Mouse (Mus musculus): ENCODE data around the gene Npc2.

- no peak for TF ChIP-seq CTCF (IDR thresholded peaks at IDR 0.05)
- TF ChIP-seq EP300 (IDR thresholded peaks at IDR 0.05; ENCODE audit: insufficient read depth, low read depth, low read length), result no peak
Measured at GRCm38 (mm10) chr12:84776229-84776628, 3.3 kb upstream of the Npc2 start.

All from heart, adult 2 months (tissue).